Mouse (Mus musculus) lung, embryonic 16.5 days (tissue): ENCODE results near the gene Gm49601. TPM values are rescaled to one million over a fixed set of nuclear protein-coding genes. Genes with fewer than 3 reads are reported as not detected.

Experiments used
- ATAC-seq: fragments of 200-750 bp; cut with Nextera tagmentation; 2 replicates; pipeline ENCODE4 v1.8.0; 2017; ENCODE audit warnings: low read depth, mild to moderate bottlenecking, moderate library complexity
- H3K27ac ChIP-seq: fragments of 300-500 bp; sonication (generic); 2 replicates; pipeline ENCODE4 v1.5.1; 2014; ENCODE audit warnings: mild to moderate bottlenecking, control low read depth, low read length
- H3K27me3 ChIP-seq: fragments of 300-500 bp; sonication (generic); 2 replicates; pipeline ENCODE4 v1.6.1; 2014; ENCODE audit warnings: low read depth, low read length, mixed read lengths; ENCODE audit not compliant: control insufficient read depth, insufficient read depth
- H3K36me3 ChIP-seq: fragments of 300-500 bp; sonication (generic); 2 replicates; pipeline ENCODE4 v1.6.1; 2014; ENCODE audit warnings: low read length; ENCODE audit not compliant: control insufficient read depth, insufficient read depth
- H3K4me1 ChIP-seq: fragments of 300-500 bp; sonication (generic); replicated peaks from 2 replicates; pipeline ENCODE4 v1.6.1; 2014; ENCODE audit warnings: low read length, mixed read lengths; ENCODE audit not compliant: control insufficient read depth, insufficient read depth
- H3K4me2 ChIP-seq: fragments of 300-500 bp; sonication (generic); 2 replicates; pipeline ENCODE4 v1.6.1; 2014; ENCODE audit warnings: low read depth, low read length, control low read depth
- H3K4me3 ChIP-seq: fragments of 300-500 bp; sonication (generic); 2 replicates; pipeline ENCODE4 v1.5.1; 2014; ENCODE audit warnings: mild to moderate bottlenecking, low read length, control low read depth
- H3K9ac ChIP-seq: fragments of 300-500 bp; sonication (generic); 2 replicates; pipeline ENCODE4 v1.6.1; 2014; ENCODE audit warnings: low read length, control low read depth
- H3K9me3 ChIP-seq: fragments of 300-500 bp; sonication (generic); 2 replicates; pipeline ENCODE4 v1.6.1; 2016; ENCODE audit warnings: low read length; ENCODE audit not compliant: control insufficient read depth
- WGBS: fragments of 180-500 bp; shearing (Covaris S2); extraction: QIAGEN DNeasy Blood & Tissue Kit; methylation state at CpG from one replicate; pipeline ENCODE4 v1.1.7; 2014; 5-methylcytosine and 5-hydroxymethylcytosine counted together
- polyA plus RNA-seq: library from polyadenylated mRNA; unstranded; fragments of >200 nt; fragmentation: Nextera tagmentation; extraction: Ambion mirVana; gene quantifications from 2 replicates; pipeline ENCODE4 v1.2.1, GENCODE M21; 2015

Gene Gm49601
- polyA plus RNA-seq, 1 experiment from 2014 or later, result 4.2 TPM

DNA sequence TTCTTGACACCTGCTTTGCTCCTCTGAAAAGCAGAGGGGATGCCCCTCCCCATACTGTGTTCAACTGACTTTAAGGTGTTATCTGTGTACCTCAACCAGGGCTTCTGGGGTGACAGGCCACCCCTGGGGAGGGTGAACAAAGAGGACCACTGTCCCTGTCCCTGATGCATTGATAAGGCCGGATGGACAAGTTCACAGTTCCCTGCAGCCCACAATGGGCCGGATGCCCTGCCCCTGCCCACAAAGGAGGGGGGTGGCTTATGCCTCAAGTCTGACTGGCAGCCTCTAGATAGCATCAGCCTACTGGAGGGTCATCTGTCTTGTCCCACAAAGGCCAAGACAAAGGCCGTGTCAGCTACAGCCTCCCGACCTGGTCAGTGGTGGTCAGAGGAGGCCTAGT is 7.1 kb downstream of the Gm49601 start:
- peaks cover 60% of the 10 kb centered on the region for H3K27me3 ChIP-seq
- H3K4me1 ChIP-seq, result peaks cover 15% of the 10 kb centered on the region
- H3K4me2 ChIP-seq, result no peak overlapping the region
- ATAC-seq, result no peak
- 60% methylated on average over 4 of the region's 4 CpGs for WGBS
- no peak overlapping the region for H3K4me3 ChIP-seq
- H3K27ac ChIP-seq, result no peak overlapping the region
- H3K9ac ChIP-seq, result no peak overlapping the region
- no peaks in the 10 kb centered on the region; the same call in 1 of the 2 replicates for H3K36me3 ChIP-seq
- H3K9me3 ChIP-seq, result no peaks in the 10 kb centered on the region

DNA sequence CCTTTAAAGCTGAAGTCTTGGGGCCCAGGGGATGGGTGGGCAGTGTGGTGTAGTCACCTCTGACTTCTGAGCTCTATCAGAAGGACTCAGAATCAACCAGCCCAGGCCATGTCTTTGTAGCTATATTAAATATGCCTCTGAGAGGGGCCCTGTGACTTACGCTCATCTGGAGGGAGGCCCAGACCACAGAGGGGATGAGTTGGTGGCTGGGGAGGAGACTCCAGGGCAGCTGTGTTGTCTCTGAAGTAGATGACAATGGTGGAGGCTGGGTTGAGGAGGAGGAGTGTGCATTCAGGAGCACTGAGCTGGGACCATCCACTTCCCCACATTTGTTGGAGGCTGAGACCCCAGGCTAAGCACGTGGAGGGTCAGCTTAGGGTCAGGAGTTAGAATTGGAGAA is 7.9 kb downstream of the Gm49601 start:
- Histone ChIP-seq H3K4me2 (no peak overlapping the region), H3K27me3 (peaks cover 52% of the 10 kb centered on the region), H3K4me3 (no peak overlapping the region), H3K4me1 (peaks cover 15% of the 10 kb centered on the region), H3K27ac (no peak overlapping the region), H3K36me3 (no peaks in the 10 kb centered on the region; the same call in 1 of the 2 replicates), H3K9ac (no peak overlapping the region), H3K9me3 (no peaks in the 10 kb centered on the region)
- WGBS, result 58% methylated on average over 2 of the region's 2 CpGs
- ATAC-seq, result no peak

DNA sequence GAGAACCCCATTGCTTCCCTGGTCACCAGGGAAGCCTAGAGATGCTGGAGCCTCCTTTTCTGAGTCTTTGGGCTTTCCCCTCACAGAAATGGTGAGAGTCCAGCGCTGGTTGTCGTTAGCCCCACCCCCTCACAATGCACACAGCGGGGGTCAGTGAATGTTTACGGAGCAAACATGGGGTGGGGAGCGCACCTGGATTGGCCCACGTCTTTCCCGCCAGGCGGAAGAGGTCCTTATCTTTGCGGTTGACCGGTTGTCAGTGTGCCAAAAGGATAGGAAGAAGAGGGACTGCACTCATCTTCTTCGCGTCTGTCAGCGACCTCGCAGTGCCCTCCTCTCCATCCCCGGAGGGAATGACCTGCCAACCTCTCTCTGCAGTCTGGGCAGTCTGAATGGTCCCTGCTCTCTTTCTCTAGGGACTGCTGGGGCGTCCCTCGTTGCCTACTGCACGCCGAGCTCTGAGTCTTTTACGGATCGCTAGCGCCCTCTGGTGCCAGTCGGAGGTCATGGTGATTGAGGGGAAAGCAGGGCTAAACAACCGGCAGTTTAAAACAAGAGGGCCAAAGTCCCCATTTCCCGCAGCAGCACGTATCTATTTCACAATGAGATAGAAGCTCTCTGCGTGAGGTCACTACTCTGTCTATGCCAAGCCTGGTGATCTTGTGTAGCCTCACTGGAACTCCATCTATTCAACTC is 8.7 kb downstream of the Gm49601 start:
- Histone ChIP-seq H3K36me3 (no peaks in the 10 kb centered on the region), H3K27me3 (peaks cover 45% of the 10 kb centered on the region), H3K4me2 (peak overlapping the region; percentile 40), H3K9me3 (no peaks in the 10 kb centered on the region), H3K27ac (no peak overlapping the region), H3K4me1 (peaks cover 15% of the 10 kb centered on the region), H3K4me3 (peak overlapping the region; percentile 19), H3K9ac (0 out of 2 replicates have a peak overlapping the region, but pooled peaks have one; percentile 37)
- 1% methylated on average over 27 of the region's 27 CpGs for WGBS
- peak; percentile 64 for ATAC-seq

DNA sequence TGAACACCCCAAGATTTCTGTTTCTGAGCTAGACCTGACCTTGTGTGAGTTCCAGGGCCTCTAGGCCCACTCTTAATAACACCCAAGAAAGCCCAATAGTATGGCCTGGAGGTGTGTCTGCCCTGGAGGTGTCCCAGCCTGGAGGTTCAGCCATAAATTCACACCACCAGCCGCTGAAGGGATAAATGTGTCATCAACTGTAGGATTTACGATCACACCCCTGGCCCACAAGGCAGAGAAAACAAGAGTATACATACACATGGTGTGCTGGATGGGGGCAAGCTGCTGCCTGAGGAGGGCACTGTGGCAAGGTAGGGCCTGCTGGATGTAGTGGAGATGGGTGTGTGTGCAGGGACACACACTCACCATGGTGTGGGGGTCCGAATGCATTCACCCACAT is 12.9 kb downstream of the Gm49601 start:
- no peak for ATAC-seq
- Histone ChIP-seq H3K9me3 (no peaks in the 10 kb centered on the region), H3K36me3 (no peaks in the 10 kb centered on the region), H3K4me1 (peaks cover 14% of the 10 kb centered on the region), H3K27ac (no peak overlapping the region), H3K4me3 (no peak overlapping the region), H3K4me2 (no peak overlapping the region), H3K27me3 (peaks cover 3% of the 10 kb centered on the region; the same call in 1 of the 2 replicates), H3K9ac (no peak overlapping the region)
- 69% methylated on average over 3 of the region's 3 CpGs for WGBS

DNA sequence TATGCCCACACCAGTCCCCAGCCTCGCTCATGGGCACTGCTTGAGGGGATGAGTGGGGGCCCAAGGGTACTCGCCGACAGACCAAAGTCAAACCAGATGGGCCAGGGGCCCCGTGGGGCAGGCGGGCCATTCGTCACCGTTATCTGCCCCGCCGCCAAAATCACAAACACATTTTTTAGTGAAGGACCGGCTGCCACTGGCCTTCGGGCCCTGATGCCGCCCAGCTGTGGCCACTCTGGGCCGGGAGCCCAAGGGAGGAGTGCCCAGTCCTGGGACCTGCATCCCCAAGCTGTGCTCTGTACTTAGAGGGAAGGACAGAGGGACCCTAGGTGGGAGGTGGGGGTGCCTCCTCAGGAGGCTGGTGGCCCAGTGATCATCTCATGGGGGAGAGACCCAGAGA is 14.5 kb downstream of the Gm49601 start:
- Histone ChIP-seq H3K27me3 (no peaks in the 10 kb centered on the region; the same call in 1 of the 2 replicates), H3K4me3 (no peak overlapping the region), H3K4me2 (no peak overlapping the region), H3K4me1 (peaks cover 14% of the 10 kb centered on the region), H3K9ac (no peak overlapping the region), H3K9me3 (no peaks in the 10 kb centered on the region), H3K27ac (no peak overlapping the region), H3K36me3 (no peaks in the 10 kb centered on the region)
- WGBS, result 21% methylated on average over 13 of the region's 13 CpGs
- ATAC-seq, result peak; percentile 46

DNA sequence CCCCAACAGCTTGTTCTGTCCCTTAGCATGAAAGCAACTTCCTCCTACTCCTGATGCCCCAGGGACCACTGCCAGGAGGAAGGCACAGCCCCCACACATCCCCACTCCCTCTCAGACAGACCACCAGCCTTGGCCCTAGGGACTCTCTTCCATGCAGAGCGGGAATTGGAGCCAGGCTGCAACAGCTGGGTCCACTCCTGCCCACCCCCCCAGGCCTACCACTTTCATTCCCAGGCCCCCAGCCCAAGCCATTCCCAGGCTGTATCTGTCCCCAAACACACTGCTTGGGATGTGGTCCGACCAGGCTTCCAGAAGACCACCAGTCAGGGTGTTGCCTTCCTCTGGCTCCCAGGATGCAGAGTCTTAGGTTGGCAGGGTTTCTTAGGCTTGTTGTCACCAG is 17.1 kb downstream of the Gm49601 start:
- Histone ChIP-seq H3K4me1 (peaks cover 22% of the 10 kb centered on the region), H3K27me3 (no peaks in the 10 kb centered on the region; the same call in 1 of the 2 replicates), H3K36me3 (no peaks in the 10 kb centered on the region), H3K27ac (no peak overlapping the region), H3K4me2 (no peak overlapping the region), H3K9ac (no peak overlapping the region), H3K4me3 (no peak overlapping the region), H3K9me3 (no peaks in the 10 kb centered on the region)
- ATAC-seq, result 0 out of 2 replicates have a peak, but pooled peaks have one; percentile 12
- WGBS, result 53% methylated on average over 2 of the region's 2 CpGs

DNA sequence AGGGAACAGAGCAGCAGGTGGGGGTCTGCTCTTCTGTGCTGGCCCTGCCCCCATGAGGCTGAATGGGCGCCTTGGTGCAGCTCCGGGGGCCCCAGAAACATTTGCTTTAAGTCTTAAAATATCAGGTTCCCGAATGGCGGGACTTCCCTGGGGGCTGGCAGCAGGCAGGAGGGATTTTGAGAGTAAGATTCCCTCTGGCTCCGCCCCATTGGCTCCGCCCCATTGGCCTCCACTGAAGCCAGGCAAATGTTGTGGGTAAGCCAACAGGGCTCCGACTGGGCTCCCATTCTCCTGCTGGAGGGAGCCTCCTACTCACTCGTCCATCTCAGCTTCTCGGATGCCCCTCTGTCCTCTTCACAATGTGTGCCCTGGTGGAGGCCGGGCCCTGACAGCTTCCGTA is 18.0 kb downstream of the Gm49601 start:
- H3K27ac ChIP-seq, result no peak overlapping the region
- no peaks in the 10 kb centered on the region; the same call in 1 of the 2 replicates for H3K27me3 ChIP-seq
- peak overlapping the region; percentile 27; the same call in 1 of the 2 replicates for H3K9ac ChIP-seq
- no peak overlapping the region for H3K4me3 ChIP-seq
- H3K4me1 ChIP-seq, result peaks cover 26% of the 10 kb centered on the region
- no peaks in the 10 kb centered on the region for H3K36me3 ChIP-seq
- no peak for ATAC-seq
- no peaks in the 10 kb centered on the region for H3K9me3 ChIP-seq
- 17% methylated on average over 11 of the region's 11 CpGs for WGBS
- H3K4me2 ChIP-seq, result peak overlapping the region; percentile 38; the same call in 1 of the 2 replicates

DNA sequence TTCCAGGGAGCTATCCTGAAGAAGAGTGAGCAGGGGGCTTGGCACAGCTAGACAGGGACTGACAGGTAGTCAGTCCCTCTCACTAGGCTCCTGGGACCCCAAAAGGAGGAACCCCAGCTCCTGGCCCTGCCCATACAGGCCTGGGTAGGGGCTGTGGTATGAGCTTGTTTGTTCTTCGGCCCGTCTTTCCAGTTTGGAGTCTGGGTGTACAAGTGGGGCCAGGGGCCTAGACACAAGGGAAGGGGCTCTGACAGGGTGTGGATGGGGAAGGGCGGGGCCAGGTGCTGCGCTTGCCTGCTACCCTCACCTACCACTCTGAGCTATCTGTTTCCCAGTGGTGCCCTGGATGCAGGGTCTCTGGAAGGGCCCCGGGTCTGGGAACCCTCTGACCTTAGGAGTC is 20.5 kb downstream of the Gm49601 start:
- Histone ChIP-seq H3K9me3 (no peaks in the 10 kb centered on the region), H3K4me1 (peaks cover 27% of the 10 kb centered on the region), H3K27ac (peak overlapping the region; percentile 33), H3K27me3 (no peaks in the 10 kb centered on the region; the same call in 1 of the 2 replicates), H3K36me3 (no peaks in the 10 kb centered on the region), H3K4me2 (no peak overlapping the region), H3K4me3 (no peak overlapping the region), H3K9ac (no peak overlapping the region)
- WGBS, result 54% methylated on average over 5 of the region's 5 CpGs
- peak; percentile 68 for ATAC-seq

DNA sequence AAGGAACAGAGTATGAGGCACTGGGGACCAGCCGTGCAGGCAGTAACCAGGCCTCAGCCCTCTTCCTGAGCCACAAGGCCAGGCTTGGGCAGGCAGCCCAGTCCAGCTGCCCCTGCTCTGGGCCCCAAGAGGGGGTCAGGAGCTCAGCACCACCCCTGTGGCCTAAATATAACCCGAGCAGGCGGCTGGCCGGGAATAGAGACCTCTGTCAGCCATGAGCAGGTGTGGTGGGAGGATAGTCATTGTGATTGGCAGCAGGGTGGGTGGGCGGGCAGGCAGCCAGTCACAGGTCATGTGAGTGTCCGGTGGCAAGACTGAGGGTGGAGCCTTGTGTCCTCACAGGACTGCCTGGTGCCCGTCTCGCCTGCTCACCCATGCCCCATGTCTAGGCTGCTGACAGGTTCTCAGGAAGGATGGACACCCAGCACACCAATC is 21.9 kb downstream of the Gm49601 start:
- Histone ChIP-seq H3K4me3 (no peak overlapping the region), H3K4me2 (no peak overlapping the region), H3K27me3 (no peaks in the 10 kb centered on the region), H3K27ac (no peak overlapping the region; the same call in 1 of the 2 replicates), H3K9ac (peak overlapping the region; percentile 12; the same call in 1 of the 2 replicates), H3K9me3 (no peaks in the 10 kb centered on the region), H3K36me3 (no peaks in the 10 kb centered on the region), H3K4me1 (peaks cover 27% of the 10 kb centered on the region)
- 53% methylated on average over 8 of the region's 8 CpGs for WGBS
- ATAC-seq, result peak; percentile 7; the same call in 1 of the 2 replicates
